Mouse (Mus musculus) spleen, adult 2 months (tissue): ENCODE results near the gene Kcnj5.

Experiments used
- CTCF ChIP-seq: fragments of 200-500 bp; IDR thresholded peaks from 2 replicates; pipeline ENCODE4 v1.5.1; 2011; ENCODE audit warnings: mild to moderate bottlenecking, inconsistent platforms; ENCODE audit not compliant: insufficient read depth, insufficient read length, insufficient replicate concordance; ENCODE audit errors: extremely low read depth
- POLR2A ChIP-seq: fragments of 200-500 bp; IDR thresholded peaks from 2 replicates; pipeline ENCODE4 v1.6.1; 2011; ENCODE audit warnings: low read depth, low read length, inconsistent platforms

GRCm38 (mm10) chr9:32271896-32272444 is 72.2 kb downstream of the Kcnj5 start:
- TF ChIP-seq CTCF (peak; percentile 37; the same call in 1 of the 2 replicates), POLR2A (no peak)
